Mouse (Mus musculus): ENCODE measurements around the gene Dlgap5.

GRCm38 (mm10) chr14:47361418-47361817 lies 56.8 kb downstream of the Dlgap5 start:
- no peak for TF ChIP-seq CTCF (IDR thresholded peaks at IDR 0.05; ENCODE audit: extremely low read depth, insufficient read length, insufficient replicate concordance, low read depth, low read length)
- no peak for TF ChIP-seq POLR2A (IDR thresholded peaks at IDR 0.05; ENCODE audit: low read depth, low read length)
